Mouse (Mus musculus) E14TG2a.4 (cell line): ENCODE results near the gene Tmem164.

Source experiments
- H3K27me3 ChIP-seq: 2 replicates; pipeline ENCODE4 v1.6.1; 2014; ENCODE audit warnings: low read length, control low read depth; ENCODE audit not compliant: insufficient read depth
- H3K36me3 ChIP-seq: 2 replicates; pipeline ENCODE4 v1.6.1; 2014; ENCODE audit warnings: low read length, control low read depth; ENCODE audit not compliant: insufficient read depth
- H3K4me1 ChIP-seq: replicated peaks from 2 replicates; pipeline ENCODE4 v1.6.1; 2014; ENCODE audit warnings: low read depth, low read length, control low read depth
- H3K4me3 ChIP-seq: replicated peaks from 2 replicates; pipeline ENCODE4 v1.5.1; 2014; ENCODE audit warnings: mild to moderate bottlenecking, low read length
- H3K9me3 ChIP-seq: 2 replicates; pipeline ENCODE4 v1.6.1; 2014; ENCODE audit warnings: low read length, control low read depth
- CTCF ChIP-seq: conservative IDR thresholded peaks from 2 replicates; pipeline ENCODE4 v1.5.1; 2014; ENCODE audit warnings: low read length
- NANOG ChIP-seq: IDR thresholded peaks from 2 replicates; pipeline ENCODE4 v1.6.1; 2014; ENCODE audit warnings: borderline replicate concordance, low read length, mixed read lengths
- POU5F1 ChIP-seq: IDR thresholded peaks from 2 replicates; pipeline ENCODE4 v1.6.1; 2014; ENCODE audit warnings: low read length, borderline replicate concordance

The Tmem164 gene

GRCm38 (mm10) chrX:142832221-142832620 lies 151.0 kb downstream of the Tmem164 start:
- no peak for TF ChIP-seq NANOG
- TF ChIP-seq POU5F1: no peak
- no peak for TF ChIP-seq CTCF

GRCm38 (mm10) chrX:142833164-142833796 lies 152.1 kb downstream of the Tmem164 start:
- no peaks in the 10 kb centered on the region for H3K27me3 ChIP-seq
- H3K9me3 ChIP-seq: no peaks in the 10 kb centered on the region
- no peak overlapping the region for H3K4me3 ChIP-seq
- H3K36me3 ChIP-seq: no peaks in the 10 kb centered on the region
- no peak for TF ChIP-seq POU5F1
- TF ChIP-seq CTCF: no peak
- TF ChIP-seq NANOG: no peak
- no peaks in the 10 kb centered on the region for H3K4me1 ChIP-seq

More at GRCm38 (mm10) chrX:142832221-142832620, 151.0 kb downstream of the Tmem164 start:
- Histone ChIP-seq H3K36me3 (no peaks in the 10 kb centered on the region), H3K4me3 (no peak overlapping the region), H3K4me1 (no peaks in the 10 kb centered on the region), H3K9me3 (no peaks in the 10 kb centered on the region), H3K27me3 (no peaks in the 10 kb centered on the region)

GRCm38 (mm10) chrX:142834807-142835206 lies 153.6 kb downstream of the Tmem164 start:
- Histone ChIP-seq H3K4me1 (no peaks in the 10 kb centered on the region), H3K36me3 (no peaks in the 10 kb centered on the region), H3K4me3 (no peak overlapping the region), H3K27me3 (no peaks in the 10 kb centered on the region), H3K9me3 (no peaks in the 10 kb centered on the region)
- TF ChIP-seq POU5F1: no peak
- TF ChIP-seq NANOG: no peak
- no peak for TF ChIP-seq CTCF

- Histone ChIP-seq H3K4me1 (no peaks in the 10 kb centered on the region), H3K4me3 (no peak overlapping the region), H3K27me3 (no peaks in the 10 kb centered on the region), H3K9me3 (no peaks in the 10 kb centered on the region), H3K36me3 (no peaks in the 10 kb centered on the region)
- TF ChIP-seq POU5F1: no peak
- no peak for TF ChIP-seq CTCF
- no peak for TF ChIP-seq NANOG
These were observed 155.2 kb downstream of the Tmem164 start for GRCm38 (mm10) chrX:142836399-142836798.

GRCm38 (mm10) chrX:142837316-142837715 lies 156.1 kb downstream of the Tmem164 start:
- Histone ChIP-seq H3K36me3 (no peaks in the 10 kb centered on the region), H3K4me3 (no peak overlapping the region), H3K4me1 (no peaks in the 10 kb centered on the region), H3K9me3 (no peaks in the 10 kb centered on the region), H3K27me3 (no peaks in the 10 kb centered on the region)
- no peak for TF ChIP-seq POU5F1
- no peak for TF ChIP-seq NANOG
- TF ChIP-seq CTCF: no peak

GRCm38 (mm10) chrX:142838841-142839240 lies 157.6 kb downstream of the Tmem164 start:
- TF ChIP-seq POU5F1 (no peak), CTCF (no peak), NANOG (no peak)
- no peaks in the 10 kb centered on the region for H3K9me3 ChIP-seq
- no peaks in the 10 kb centered on the region for H3K36me3 ChIP-seq
- no peak overlapping the region for H3K4me3 ChIP-seq
- no peaks in the 10 kb centered on the region for H3K27me3 ChIP-seq
- no peaks in the 10 kb centered on the region for H3K4me1 ChIP-seq

GRCm38 (mm10) chrX:142839411-142839810 lies 158.2 kb downstream of the Tmem164 start:
- no peaks in the 10 kb centered on the region for H3K27me3 ChIP-seq
- H3K4me1 ChIP-seq: no peaks in the 10 kb centered on the region
- TF ChIP-seq CTCF: no peak
- no peak for TF ChIP-seq NANOG
- no peak for TF ChIP-seq POU5F1
- no peaks in the 10 kb centered on the region for H3K36me3 ChIP-seq
- no peak overlapping the region for H3K4me3 ChIP-seq
- H3K9me3 ChIP-seq: no peaks in the 10 kb centered on the region

- no peaks in the 10 kb centered on the region for H3K27me3 ChIP-seq
- TF ChIP-seq CTCF: no peak
- TF ChIP-seq POU5F1: no peak
- no peak for TF ChIP-seq NANOG
- H3K9me3 ChIP-seq: no peaks in the 10 kb centered on the region
- H3K36me3 ChIP-seq: no peaks in the 10 kb centered on the region
- H3K4me3 ChIP-seq: no peak overlapping the region
- no peaks in the 10 kb centered on the region for H3K4me1 ChIP-seq
These were observed 160.7 kb downstream of the Tmem164 start for GRCm38 (mm10) chrX:142841916-142842315.

- no peaks in the 10 kb centered on the region for H3K9me3 ChIP-seq
- TF ChIP-seq CTCF: no peak
- no peak for TF ChIP-seq POU5F1
- no peak for TF ChIP-seq NANOG
- H3K4me1 ChIP-seq: no peaks in the 10 kb centered on the region
- no peak overlapping the region for H3K4me3 ChIP-seq
- no peaks in the 10 kb centered on the region for H3K27me3 ChIP-seq
- H3K36me3 ChIP-seq: no peaks in the 10 kb centered on the region
These were observed 165.1 kb downstream of the Tmem164 start for GRCm38 (mm10) chrX:142846266-142846665.
